Mouse (Mus musculus) heart, embryonic 13.5 days (tissue): ENCODE results near the gene Flvcr1. TPM values are rescaled to one million over a fixed set of nuclear protein-coding genes. Genes with fewer than 3 reads are reported as not detected.
A peak's percentile ranks its signal among the peaks of the same experiment; 100 is the strongest.

ENCODE experiments used
- ATAC-seq: fragments of 200-750 bp; cut with Nextera tagmentation; 2 replicates; pipeline ENCODE4 v1.8.0; 2017; ENCODE audit warnings: moderate TSS enrichment; ENCODE audit not compliant: insufficient number of reproducible peaks, low FRiP score, low TSS enrichment; ENCODE audit errors: extremely low read depth
- H3K27ac ChIP-seq: fragments of 300-500 bp; sonication (generic); replicated peaks from 2 replicates; pipeline ENCODE4 v1.5.1; 2015; ENCODE audit warnings: moderate library complexity, mild to moderate bottlenecking, inconsistent platforms
- H3K27me3 ChIP-seq: fragments of 300-500 bp; sonication (generic); replicated peaks from 2 replicates; pipeline ENCODE4 v1.6.1; 2015; ENCODE audit warnings: mild to moderate bottlenecking, inconsistent platforms
- H3K36me3 ChIP-seq: fragments of 300-500 bp; sonication (generic); 2 replicates; pipeline ENCODE4 v1.6.1; 2015; ENCODE audit warnings: mild to moderate bottlenecking, inconsistent platforms
- H3K4me1 ChIP-seq: fragments of 300-500 bp; sonication (generic); 2 replicates; pipeline ENCODE4 v1.6.1; 2015; ENCODE audit warnings: inconsistent platforms
- H3K4me2 ChIP-seq: fragments of 300-500 bp; sonication (generic); 2 replicates; pipeline ENCODE4 v1.6.1; 2015; ENCODE audit warnings: inconsistent platforms, mild to moderate bottlenecking, moderate library complexity
- H3K4me3 ChIP-seq: fragments of 300-500 bp; sonication (generic); 2 replicates; pipeline ENCODE4 v1.5.1; 2015; ENCODE audit warnings: moderate library complexity, mild to moderate bottlenecking, inconsistent platforms
- H3K9ac ChIP-seq: fragments of 300-500 bp; sonication (generic); 2 replicates; pipeline ENCODE4 v1.6.1; 2015; ENCODE audit warnings: inconsistent platforms, mild to moderate bottlenecking, moderate library complexity
- H3K9me3 ChIP-seq: fragments of 300-500 bp; sonication (generic); 2 replicates; pipeline ENCODE4 v1.6.1; 2016; ENCODE audit warnings: inconsistent platforms
- WGBS: fragments of 180-500 bp; shearing (Covaris S2); methylation state at CpG from one replicate; pipeline ENCODE4 v1.1.7; 2015; ENCODE audit warnings: mixed read lengths; 5-methylcytosine and 5-hydroxymethylcytosine counted together
- polyA plus RNA-seq: library from polyadenylated mRNA; unstranded; fragments of >200 nt; fragmentation: Nextera tagmentation; extraction: Ambion mirVana; gene quantifications from 2 replicates; pipeline ENCODE4 v1.2.1, GENCODE M21; 2015

The Flvcr1 gene
- polyA plus RNA-seq, 1 experiment from 2014 or later = 2.6 TPM

DNA sequence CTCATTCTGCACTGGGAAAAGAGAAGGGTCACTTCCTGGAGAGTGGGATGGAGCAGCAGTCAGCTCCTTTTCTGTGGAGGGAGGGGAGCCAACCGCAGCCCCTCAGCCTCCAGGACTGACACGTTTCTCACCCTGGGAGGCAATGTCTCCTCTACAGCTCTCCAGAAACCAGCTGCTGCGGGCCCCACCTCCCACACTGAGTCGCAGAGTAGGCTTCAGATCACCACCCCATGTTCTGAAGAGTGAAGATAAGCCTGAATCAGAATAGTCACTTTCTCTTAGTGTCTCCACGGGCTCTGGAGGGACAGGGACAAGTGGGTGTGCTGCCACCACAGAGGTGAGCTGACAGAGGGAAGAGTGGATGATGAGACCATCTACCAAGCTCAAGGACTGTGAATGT lies 67.1 kb downstream of the Flvcr1 start:
- peak overlapping the region; percentile 25; the same call in 1 of the 2 replicates for H3K9ac ChIP-seq
- H3K36me3 ChIP-seq = peaks cover 98% of the 10 kb centered on the region
- H3K27me3 ChIP-seq = no peaks in the 10 kb centered on the region

More for the DNA sequence above, 67.1 kb downstream of the Flvcr1 start:
- Histone ChIP-seq H3K4me1 (peaks cover 36% of the 10 kb centered on the region), H3K4me3 (no peak overlapping the region), H3K9me3 (no peaks in the 10 kb centered on the region), H3K4me2 (no peak overlapping the region), H3K27ac (peak overlapping the region; percentile 50)
- ATAC-seq = no peak; the same call in 1 of the 2 replicates
- 35% methylated on average over 5 of the region's 5 CpGs for WGBS

Other genes with a start within 250 kb of the Flvcr1 start
- gene Rps6kc1, start 114.4 kb downstream of the Flvcr1 start, polyA plus RNA-seq = 8.3 and 10.1 TPM in 2 replicates
- gene Angel2, start 101.0 kb downstream of the Flvcr1 start, polyA plus RNA-seq = 27.6 and 28.6 TPM in 2 replicates
- 46.2 and 47.6 TPM in 2 replicates for gene Vash2, start 46.9 kb downstream of the Flvcr1 start, polyA plus RNA-seq
- gene Spata45, start 10.5 kb upstream of the Flvcr1 start, polyA plus RNA-seq = not detected in 2 replicates
- 15.8 and 17.5 TPM in 2 replicates for gene Tatdn3, start 36.8 kb upstream of the Flvcr1 start, polyA plus RNA-seq
- 12.4 and 14.0 TPM in 2 replicates for gene Nsl1, start 36.9 kb upstream of the Flvcr1 start, polyA plus RNA-seq
- gene Batf3, start 71.7 kb upstream of the Flvcr1 start, polyA plus RNA-seq = 3.5 and 4.3 TPM in 2 replicates
- gene Fam71a, start 138.7 kb upstream of the Flvcr1 start, polyA plus RNA-seq = not detected in 2 replicates
- 14.0 and 15.2 TPM in 2 replicates for gene Atf3, start 191.9 kb upstream of the Flvcr1 start, polyA plus RNA-seq